Mouse (Mus musculus) hindbrain, embryonic 14.5 days (tissue): ENCODE data around the gene Ybey. TPM values are rescaled to one million over a fixed set of nuclear protein-coding genes. Genes with fewer than 3 reads are reported as not detected.

ENCODE experiments used
- ATAC-seq: fragments of 200-750 bp; cut with Nextera tagmentation; 2 replicates; pipeline ENCODE4 v1.8.0; 2017; ENCODE audit warnings: moderate number of reproducible peaks, mild to moderate bottlenecking, moderate TSS enrichment, moderate library complexity; ENCODE audit not compliant: low FRiP score
- DNase-seq: peaks from one replicate; pipeline ENCODE4 v3.0.0-alpha.2; 2015; ENCODE audit warnings: low spot score
- H3K27ac ChIP-seq: fragments of 300-500 bp; sonication (generic); 2 replicates; pipeline ENCODE4 v1.5.1; 2014; ENCODE audit warnings: mild to moderate bottlenecking, moderate library complexity
- H3K27me3 ChIP-seq: fragments of 300-500 bp; sonication (generic); 2 replicates; pipeline ENCODE4 v1.6.1; 2014; ENCODE audit warnings: mild to moderate bottlenecking, low read length, mixed read lengths; ENCODE audit not compliant: control insufficient read depth, insufficient read depth
- H3K36me3 ChIP-seq: fragments of 300-500 bp; sonication (generic); replicated peaks from 2 replicates; pipeline ENCODE4 v1.6.1; 2014; ENCODE audit not compliant: control insufficient read depth, insufficient read depth
- H3K4me1 ChIP-seq: fragments of 300-500 bp; sonication (generic); replicated peaks from 2 replicates; pipeline ENCODE4 v1.6.1; 2014; ENCODE audit warnings: antibody characterized with exemption, low read length, mixed read lengths; ENCODE audit not compliant: control insufficient read depth, insufficient read depth
- H3K4me2 ChIP-seq: fragments of 300-500 bp; sonication (generic); replicated peaks from 2 replicates; pipeline ENCODE4 v1.6.1; 2014; ENCODE audit warnings: mild to moderate bottlenecking, moderate library complexity
- H3K4me3 ChIP-seq: fragments of 300-500 bp; sonication (generic); replicated peaks from 2 replicates; pipeline ENCODE4 v1.5.1; 2014; ENCODE audit warnings: mild to moderate bottlenecking, low read length
- H3K9ac ChIP-seq: fragments of 300-500 bp; sonication (generic); 2 replicates; pipeline ENCODE4 v1.6.1; 2014
- H3K9me3 ChIP-seq: fragments of 300-500 bp; sonication (generic); 2 replicates; pipeline ENCODE4 v1.6.1; 2016; ENCODE audit warnings: low read length; ENCODE audit not compliant: control insufficient read depth
- WGBS: fragments of 180-500 bp; shearing (Covaris S2); extraction: QIAGEN DNeasy Blood & Tissue Kit; methylation state at CpG from one replicate; pipeline ENCODE4 v1.1.7; 2014; 5-methylcytosine and 5-hydroxymethylcytosine counted together
- polyA plus RNA-seq: library from polyadenylated mRNA; unstranded; fragments of >200 nt; fragmentation: Nextera tagmentation; extraction: Ambion mirVana; gene quantifications from 2 replicates; pipeline ENCODE4 v1.2.1, GENCODE M21; 2014

The Ybey gene
- polyA plus RNA-seq, 1 experiment from 2014 or later: 5.1 TPM

- Histone ChIP-seq H3K4me1 (no peaks in the 10 kb centered on the region), H3K4me2 (no peak overlapping the region), H3K27me3 (no peaks in the 10 kb centered on the region), H3K9ac (no peak overlapping the region), H3K4me3 (no peak overlapping the region), H3K27ac (no peak overlapping the region), H3K9me3 (no peaks in the 10 kb centered on the region), H3K36me3 (peaks cover 97% of the 10 kb centered on the region)
- DNase-seq (no peak), ATAC-seq (no peak)
- WGBS: 96% methylated on average over 8 of the region's 8 CpGs
Observed at GRCm38 (mm10) chr10:76488265-76488664, 19.4 kb upstream of the Ybey start.

GRCm38 (mm10) chr10:76486302-76486701, 17.4 kb upstream of the Ybey start:
- Histone ChIP-seq H3K4me3 (no peak overlapping the region), H3K9me3 (no peaks in the 10 kb centered on the region), H3K27me3 (no peaks in the 10 kb centered on the region), H3K36me3 (peaks cover 100% of the 10 kb centered on the region), H3K27ac (no peak overlapping the region), H3K4me2 (no peak overlapping the region), H3K9ac (no peak overlapping the region), H3K4me1 (no peaks in the 10 kb centered on the region)
- 100% methylated on average over 2 of the region's 2 CpGs for WGBS
- ATAC-seq: no peak
- no peak for DNase-seq

DNA sequence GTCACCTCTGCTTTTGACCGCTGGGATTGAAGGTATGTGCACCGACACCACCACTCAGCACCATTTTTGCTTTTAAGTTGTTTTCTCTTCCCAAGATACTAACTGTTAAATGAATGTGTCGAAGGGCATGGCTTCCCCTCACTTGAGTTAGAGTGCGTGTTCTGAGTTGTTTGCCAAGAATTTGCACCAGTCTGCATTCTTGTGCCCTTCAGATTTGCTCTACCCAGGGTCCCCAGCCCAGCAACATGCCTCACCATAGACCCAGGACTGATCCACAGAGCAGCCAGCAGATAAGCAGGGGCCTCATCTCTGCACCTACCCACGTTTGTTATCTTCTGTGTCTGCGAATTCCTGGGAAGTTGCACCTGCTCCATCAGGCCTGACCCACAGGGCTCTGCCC, 12.6 kb upstream of the Ybey start:
- Histone ChIP-seq H3K36me3 (peaks cover 98% of the 10 kb centered on the region), H3K27ac (no peak overlapping the region), H3K4me2 (no peak overlapping the region), H3K27me3 (no peaks in the 10 kb centered on the region), H3K4me3 (no peak overlapping the region), H3K9ac (no peak overlapping the region), H3K9me3 (no peaks in the 10 kb centered on the region), H3K4me1 (no peaks in the 10 kb centered on the region)
- DNase-seq: no peak
- 96% methylated on average over 6 of the region's 6 CpGs for WGBS
- ATAC-seq: no peak

- no peak for DNase-seq
- H3K27me3 ChIP-seq: no peaks in the 10 kb centered on the region
- no peak overlapping the region for H3K4me2 ChIP-seq
- no peaks in the 10 kb centered on the region for H3K9me3 ChIP-seq
- no peak overlapping the region for H3K27ac ChIP-seq
- peaks cover 98% of the 10 kb centered on the region for H3K36me3 ChIP-seq
- H3K4me1 ChIP-seq: no peaks in the 10 kb centered on the region
- no peak overlapping the region for H3K4me3 ChIP-seq
- ATAC-seq: no peak
- no peak overlapping the region for H3K9ac ChIP-seq
- 95% methylated on average over 12 of the region's 13 CpGs for WGBS
Observed at GRCm38 (mm10) chr10:76480851-76481250, 11.9 kb upstream of the Ybey start.

DNA sequence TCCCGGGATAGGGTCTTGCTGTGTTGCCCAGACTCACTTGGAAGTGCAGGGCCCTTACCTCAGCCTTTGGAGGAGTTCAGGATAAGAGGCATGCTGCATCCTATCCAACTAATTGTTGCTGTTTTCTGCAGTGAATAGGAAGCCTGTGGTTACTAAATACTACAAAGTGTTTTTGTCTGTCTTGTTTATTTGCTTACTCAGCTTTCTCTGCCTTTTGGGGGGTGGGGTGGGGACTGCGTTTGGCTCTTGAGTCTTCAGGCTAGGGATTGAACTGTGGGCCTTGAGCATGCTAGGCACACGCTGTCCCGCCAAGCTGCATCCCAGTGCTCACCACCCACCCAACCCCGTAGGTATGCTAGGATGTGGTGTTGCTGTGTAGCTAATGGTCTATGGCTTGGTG, 4.8 kb upstream of the Ybey start:
- Histone ChIP-seq H3K9ac (no peak overlapping the region), H3K27me3 (no peaks in the 10 kb centered on the region), H3K4me3 (no peak overlapping the region), H3K27ac (no peak overlapping the region), H3K4me2 (no peak overlapping the region), H3K36me3 (peaks cover 79% of the 10 kb centered on the region), H3K4me1 (0 out of 2 replicates have a peak, but pooled peaks cover 3% of the 10 kb centered on the region), H3K9me3 (no peaks in the 10 kb centered on the region)
- 90% methylated on average over 5 of the region's 5 CpGs for WGBS
- no peak for ATAC-seq
- DNase-seq: no peak

- DNase-seq (no peak), ATAC-seq (no peak)
- Histone ChIP-seq H3K4me2 (no peak overlapping the region), H3K9me3 (no peaks in the 10 kb centered on the region), H3K9ac (no peak overlapping the region), H3K27ac (no peak overlapping the region), H3K36me3 (peaks cover 24% of the 10 kb centered on the region), H3K4me1 (no peaks in the 10 kb centered on the region), H3K4me3 (no peak overlapping the region), H3K27me3 (no peaks in the 10 kb centered on the region)
- 92% methylated on average over 6 of the region's 6 CpGs for WGBS
Observed at GRCm38 (mm10) chr10:76462721-76463120, 6.2 kb downstream of the Ybey start.

DNA sequence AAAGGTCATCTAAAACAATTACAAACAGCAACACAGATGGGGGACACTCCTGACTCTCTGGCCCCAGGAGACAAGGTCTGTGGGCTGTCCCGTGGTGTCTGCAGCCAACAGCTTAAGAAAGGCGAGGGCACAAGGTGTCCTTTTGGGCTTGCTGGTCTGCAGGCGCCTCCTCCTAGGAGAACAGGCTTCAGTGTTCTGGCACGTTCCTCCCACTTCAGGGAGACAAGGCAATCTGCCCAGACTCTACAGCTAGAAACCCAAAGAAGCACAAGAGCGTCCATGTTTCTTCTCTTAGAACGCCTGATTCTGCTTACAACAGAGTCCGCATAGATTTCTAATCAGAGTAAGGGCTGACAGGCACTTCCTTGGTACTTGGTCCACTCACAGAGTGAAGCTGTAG, 6.6 kb downstream of the Ybey start:
- 95% methylated on average over 7 of the region's 7 CpGs for WGBS
- peaks cover 24% of the 10 kb centered on the region for H3K36me3 ChIP-seq
- H3K9ac ChIP-seq: no peak overlapping the region
- no peaks in the 10 kb centered on the region for H3K9me3 ChIP-seq
- no peak overlapping the region for H3K27ac ChIP-seq
- no peak overlapping the region for H3K4me3 ChIP-seq
- H3K4me1 ChIP-seq: no peaks in the 10 kb centered on the region
- no peak for DNase-seq
- H3K27me3 ChIP-seq: no peaks in the 10 kb centered on the region
- no peak overlapping the region for H3K4me2 ChIP-seq
- no peak for ATAC-seq

GRCm38 (mm10) chr10:76461255-76461654, 7.7 kb downstream of the Ybey start:
- WGBS: 100% methylated on average over 1 of the region's 1 CpGs
- no peak for ATAC-seq

DNA sequence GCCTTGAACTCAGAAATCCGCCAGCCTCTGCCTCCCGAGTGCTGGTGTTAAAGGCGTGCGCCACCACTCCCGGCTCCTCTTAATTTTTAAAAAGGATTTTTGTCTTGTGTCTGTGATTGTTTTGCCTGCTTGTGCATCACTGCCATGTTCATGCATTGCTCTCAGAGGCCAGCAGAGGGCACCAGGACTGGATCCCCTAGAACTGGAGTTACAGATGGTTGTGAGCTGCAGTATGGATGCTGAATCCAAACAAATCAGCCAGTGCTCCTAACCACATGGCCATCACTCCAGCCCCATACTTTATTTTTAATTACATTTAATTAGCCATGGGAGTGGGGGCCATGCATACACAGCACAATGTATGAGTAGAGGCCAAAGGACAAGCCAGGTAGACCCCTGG, 13.6 kb downstream of the Ybey start:
- DNase-seq: peak; percentile 57
- H3K4me1 ChIP-seq: no peaks in the 10 kb centered on the region
- H3K36me3 ChIP-seq: no peaks in the 10 kb centered on the region
- no peak overlapping the region for H3K4me2 ChIP-seq
- no peak overlapping the region for H3K9ac ChIP-seq
- H3K4me3 ChIP-seq: no peak overlapping the region
- ATAC-seq: no peak
- H3K27me3 ChIP-seq: no peaks in the 10 kb centered on the region
- WGBS: 65% methylated on average over 5 of the region's 5 CpGs
- no peaks in the 10 kb centered on the region for H3K9me3 ChIP-seq
- no peak overlapping the region for H3K27ac ChIP-seq

More at GRCm38 (mm10) chr10:76461255-76461654, 7.7 kb downstream of the Ybey start:
- Histone ChIP-seq H3K4me3 (no peak overlapping the region), H3K4me1 (no peaks in the 10 kb centered on the region), H3K4me2 (no peak overlapping the region), H3K9ac (no peak overlapping the region), H3K27ac (no peak overlapping the region), H3K27me3 (no peaks in the 10 kb centered on the region), H3K36me3 (peaks cover 24% of the 10 kb centered on the region), H3K9me3 (no peaks in the 10 kb centered on the region)
- no peak for DNase-seq

- DNase-seq (no peak), ATAC-seq (no peak)
- no peak within 1 kb of the TSS for H3K27ac ChIP-seq
- H3K36me3 ChIP-seq: no peaks in the 10 kb centered on the region
- H3K27me3 ChIP-seq: no peaks in the 10 kb centered on the region
- 58% methylated on average over 5 of the region's 5 CpGs for WGBS
- H3K9ac ChIP-seq: no peak within 1 kb of the TSS
- no peak within 1 kb of the TSS for H3K4me3 ChIP-seq
- H3K9me3 ChIP-seq: no peaks in the 10 kb centered on the region
- no peaks in the 10 kb centered on the region for H3K4me1 ChIP-seq
- no peak within 1 kb of the TSS for H3K4me2 ChIP-seq
Observed at GRCm38 (mm10) chr10:76448851-76449250, 20.1 kb downstream of the Ybey start, which contains the start of gene 2610028H24Rik. 2610028H24Rik (plus strand) TSS chr10:76449081.
